Mouse (Mus musculus) c-Kit-positive CD71-positive TER-119-negative erythroid progenitor cells, embryonic 14.5 days (primary cell): ENCODE data around the gene Clcn3.

ENCODE experiments used
- DNase-seq: peaks from one replicate; pipeline ENCODE4 v3.0.0-alpha.2; 2013; ENCODE audit warnings: low read depth

Clcn3 gene

DNA sequence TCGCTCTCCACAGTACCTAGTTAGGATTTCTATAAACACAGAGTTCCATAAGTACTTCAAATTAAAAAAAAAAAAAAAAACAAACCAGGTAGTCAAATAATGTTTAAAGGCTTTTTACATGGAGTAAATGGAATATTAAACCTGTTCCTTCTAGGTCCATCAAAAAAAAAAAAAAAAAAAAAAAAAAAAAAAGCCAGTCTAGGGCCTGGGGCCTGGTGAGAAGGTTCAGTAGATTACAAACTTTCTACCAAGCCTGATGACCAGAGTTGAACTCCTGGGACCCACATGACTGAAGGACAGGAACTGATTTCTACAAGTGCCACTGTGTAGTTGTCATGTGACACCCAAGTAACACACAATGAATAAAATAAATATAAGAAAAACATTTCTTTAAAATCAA lies 31.3 kb downstream of the Clcn3 start:
- DNase-seq = no peak

DNA sequence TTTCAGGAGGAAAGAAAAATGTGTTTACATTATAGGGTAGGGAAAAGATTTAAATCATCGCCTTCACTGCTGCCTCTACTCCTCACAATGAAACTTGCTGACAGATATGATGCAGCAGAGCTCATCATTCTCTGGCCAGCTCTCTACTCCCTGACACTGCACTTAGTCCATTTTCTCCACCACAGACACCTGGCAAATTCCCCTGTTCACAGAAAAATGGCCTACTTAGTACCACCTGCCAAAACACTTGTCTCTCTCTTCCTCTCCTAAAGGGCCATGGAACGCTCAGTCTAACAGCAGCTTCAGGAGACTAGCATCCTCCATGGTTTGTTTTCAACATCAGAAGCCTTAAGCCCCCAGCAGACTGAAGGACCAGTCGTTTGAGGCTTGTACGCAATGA lies 31.8 kb downstream of the Clcn3 start:
- no peak for DNase-seq

DNA sequence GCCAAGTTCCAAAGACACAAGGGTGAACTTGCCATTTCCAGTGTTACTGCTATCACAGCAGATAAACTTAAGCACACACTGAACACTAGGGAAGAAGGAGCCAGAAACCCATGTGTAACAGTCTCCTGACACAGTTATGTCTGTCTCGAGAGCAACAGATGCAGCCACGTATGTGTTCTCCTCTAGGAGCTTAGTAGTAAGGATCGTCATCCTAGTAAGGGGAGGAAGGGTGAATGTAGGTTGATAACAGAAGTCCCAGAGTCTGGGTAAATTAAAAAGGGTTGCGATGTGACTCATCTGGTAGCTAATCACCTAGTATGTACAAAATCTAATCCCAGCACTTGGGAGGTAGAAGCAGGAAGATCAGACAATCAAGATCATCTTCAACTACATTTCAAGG lies 33.2 kb downstream of the Clcn3 start:
- peak; percentile 62 for DNase-seq

DNA sequence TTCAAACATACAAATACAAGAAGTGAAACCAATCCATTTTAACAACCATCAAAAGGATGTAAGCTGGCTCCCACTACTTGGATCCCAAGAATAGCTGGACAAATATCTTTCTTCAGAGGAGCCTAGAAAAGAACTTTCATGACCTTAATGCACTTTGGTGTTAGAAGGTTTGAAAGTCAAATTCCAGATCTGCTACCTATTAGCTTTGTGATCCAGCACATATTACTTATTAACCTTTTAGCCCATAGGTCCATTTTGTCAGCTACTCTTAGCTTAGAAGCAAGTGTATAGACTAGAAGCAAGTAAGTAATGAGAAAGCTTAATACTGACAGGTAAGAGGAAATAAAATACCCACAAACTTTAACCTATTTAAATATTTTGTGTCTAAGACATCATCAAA lies 35.6 kb downstream of the Clcn3 start:
- DNase-seq = no peak

DNA sequence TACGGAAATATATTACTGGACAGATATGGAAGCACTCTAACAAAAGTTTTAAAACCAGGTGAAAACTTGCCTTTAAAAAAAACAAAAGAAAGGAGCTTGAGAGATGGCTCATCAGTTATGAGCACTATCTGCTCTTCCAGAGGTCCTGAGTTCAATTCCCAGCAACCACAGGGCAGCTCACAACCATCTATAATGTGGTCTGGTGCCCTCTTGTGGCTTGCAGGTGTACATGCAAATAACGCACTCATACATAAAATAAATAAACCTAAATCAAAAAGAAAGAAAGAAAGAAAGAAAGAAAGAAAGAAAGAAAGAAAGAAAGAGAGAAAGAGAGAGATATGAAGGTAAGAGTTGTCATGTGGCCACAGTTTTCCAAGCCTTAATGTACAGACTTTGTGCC lies 40.2 kb downstream of the Clcn3 start:
- no peak for DNase-seq

DNA sequence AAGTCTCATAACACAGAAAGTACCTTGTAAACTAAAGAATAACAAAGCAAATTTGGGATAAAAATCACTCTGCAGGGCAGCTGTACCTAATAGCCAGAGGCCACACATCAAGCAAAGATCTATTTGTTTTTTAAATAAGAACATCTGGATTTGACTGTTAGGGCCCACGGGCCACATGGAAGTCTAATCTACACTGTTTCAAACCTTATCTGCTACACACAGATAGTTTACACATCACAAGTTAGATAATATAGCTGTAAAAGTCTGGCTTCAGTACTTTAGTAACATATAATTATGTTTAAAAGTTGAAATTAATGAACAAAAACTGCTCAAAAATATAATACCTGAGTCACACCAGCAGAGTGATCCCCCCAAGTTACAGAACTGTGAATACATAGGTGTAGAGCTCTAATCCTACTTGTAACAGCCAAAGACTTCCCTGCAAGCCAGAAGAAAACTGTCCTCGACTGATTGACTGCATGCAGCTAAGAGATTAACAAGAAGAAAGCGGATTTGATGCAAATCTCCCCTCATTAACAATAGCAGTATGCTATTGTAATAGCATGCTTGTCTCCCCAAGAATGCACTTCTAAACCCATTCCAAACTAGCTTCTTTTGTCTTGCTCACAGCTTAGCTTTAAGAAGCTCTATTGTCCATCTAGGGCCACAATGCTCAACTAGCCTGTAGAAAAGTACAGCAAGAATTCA lies 44.2 kb downstream of the Clcn3 start:
- DNase-seq = no peak

DNA sequence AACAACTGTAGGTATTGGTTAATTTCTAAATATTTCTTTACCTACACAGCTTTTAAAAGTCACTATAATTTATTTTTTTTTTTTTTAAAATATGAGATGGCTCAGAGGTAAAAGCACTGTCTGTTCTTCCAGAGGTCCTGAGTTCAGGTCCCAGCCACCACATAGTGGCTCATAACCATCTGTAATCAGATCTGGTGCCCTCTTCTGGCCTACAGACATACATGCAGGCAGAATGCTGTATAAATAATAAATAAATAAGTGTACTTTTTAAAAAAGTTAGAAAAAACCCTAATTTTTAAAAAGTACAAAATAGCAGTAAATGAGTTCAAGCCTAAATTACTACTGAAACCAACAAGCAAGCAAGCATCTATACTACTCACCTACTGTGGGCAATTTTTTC lies 49.5 kb downstream of the Clcn3 start:
- no peak for DNase-seq

DNA sequence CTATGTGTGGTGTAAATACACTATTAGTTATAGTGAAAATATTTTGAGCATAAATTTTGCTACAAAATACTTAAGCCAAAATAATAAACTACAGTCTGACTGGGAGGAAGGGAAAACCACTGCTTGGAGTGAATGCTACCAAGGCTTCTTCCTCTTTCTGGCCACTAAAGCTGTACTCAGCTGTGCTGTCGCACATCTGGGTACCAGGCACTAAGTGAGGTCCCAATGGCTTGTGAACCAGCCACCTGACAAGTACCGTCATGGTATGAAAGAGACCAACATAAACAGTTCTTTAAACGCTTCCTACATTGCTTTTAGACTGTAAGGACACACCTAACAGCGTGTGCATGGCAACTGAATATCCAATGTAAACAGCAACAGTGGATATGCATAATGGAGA lies 62.9 kb downstream of the Clcn3 start:
- no peak for DNase-seq

DNA sequence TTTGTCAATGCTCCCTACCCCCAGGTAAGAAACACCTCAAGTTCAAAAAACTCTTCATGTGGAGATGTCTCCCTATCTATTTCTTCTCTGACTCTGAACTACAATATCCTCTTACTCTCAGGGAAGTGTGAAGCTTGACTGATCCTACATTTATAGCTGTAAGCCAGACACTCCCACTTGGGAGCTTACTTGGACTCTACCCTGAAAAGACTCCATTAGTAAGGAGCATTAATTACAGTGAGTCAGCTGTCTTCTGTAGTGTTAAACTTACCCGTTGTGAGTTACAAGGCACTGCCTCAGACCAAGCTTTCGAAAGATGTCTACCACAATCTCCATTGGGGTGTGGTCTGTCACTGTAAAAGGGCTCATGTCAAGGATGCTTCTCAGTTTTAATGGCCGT lies 64.0 kb downstream of the Clcn3 start:
- DNase-seq = no peak

DNA sequence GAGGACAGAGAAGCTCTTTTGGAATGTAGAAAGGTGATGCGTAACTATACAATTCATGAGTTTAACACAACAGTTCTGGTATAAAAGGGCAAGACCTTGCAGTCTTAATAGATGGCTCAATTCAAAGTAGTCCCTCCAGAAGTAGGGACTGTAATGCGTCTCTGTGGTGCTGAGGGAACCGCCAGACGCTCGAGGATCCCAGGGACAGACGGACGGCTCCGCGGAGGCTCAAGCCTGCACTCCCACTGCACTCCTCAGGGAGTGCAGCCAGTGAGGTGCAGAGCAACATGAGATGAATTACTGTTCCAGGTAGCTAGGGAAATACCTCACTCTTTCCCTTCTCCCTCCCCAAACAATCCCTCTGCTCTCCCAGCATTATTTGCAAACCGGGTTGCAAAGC lies 70.5 kb downstream of the Clcn3 start:
- DNase-seq = no peak

DNA sequence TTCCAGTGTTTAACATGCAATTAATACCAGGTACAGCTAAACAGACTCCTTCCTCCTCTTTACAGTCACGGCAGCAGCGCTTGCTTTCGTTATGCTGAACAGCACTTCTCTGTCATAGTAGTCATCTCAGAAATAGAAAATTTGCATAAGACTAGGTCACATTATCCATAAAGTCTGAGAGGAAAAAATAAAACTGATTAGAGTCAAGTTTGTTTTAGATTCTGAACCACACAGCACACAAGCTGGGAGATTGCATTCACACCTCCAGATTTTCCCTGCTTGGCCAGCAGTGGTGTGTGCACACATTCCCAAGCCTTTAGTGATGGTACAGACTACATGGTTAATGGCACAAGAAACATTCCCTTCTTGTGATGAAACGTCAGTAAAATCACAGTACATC lies 71.0 kb downstream of the Clcn3 start:
- no peak for DNase-seq

DNA sequence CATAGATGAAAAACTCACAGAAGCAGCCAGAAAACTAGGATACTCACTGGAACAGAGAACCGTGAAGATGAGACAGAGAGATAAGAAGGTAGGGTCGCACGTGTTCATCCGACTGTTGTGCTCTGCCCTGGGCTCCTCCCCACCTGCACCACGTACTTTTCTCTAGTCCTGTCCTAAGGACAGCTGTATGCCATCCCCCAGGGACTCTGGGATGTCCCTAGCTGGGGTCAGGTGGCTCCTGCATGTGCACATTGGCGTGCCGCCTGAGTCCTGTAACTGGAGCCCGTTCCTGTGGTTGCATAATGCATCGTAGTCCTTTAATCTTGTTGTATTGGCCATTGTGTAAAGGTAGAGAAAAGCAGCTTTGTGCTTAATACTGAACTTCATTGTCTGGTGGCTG lies 83.0 kb downstream of the Clcn3 start:
- DNase-seq = no peak

DNA sequence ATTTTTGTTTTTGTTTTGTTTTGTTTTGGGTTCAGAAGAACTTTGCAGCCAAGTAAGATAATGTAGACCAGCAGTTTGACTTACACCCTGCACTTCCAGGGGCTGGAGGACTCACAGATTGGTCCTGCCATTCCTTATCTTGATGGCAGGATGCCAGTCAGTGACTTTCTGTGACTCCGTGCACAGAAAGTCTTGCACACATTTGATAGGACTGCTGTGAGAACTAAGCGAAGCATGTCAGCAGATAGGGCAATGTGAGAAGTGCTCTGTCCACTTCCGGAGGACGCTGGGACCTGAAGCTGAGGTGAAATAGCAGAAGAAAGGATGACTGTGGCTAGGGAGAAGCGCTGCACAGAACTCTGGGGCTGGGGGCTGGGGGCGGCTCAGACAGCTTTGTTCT lies 87.2 kb downstream of the Clcn3 start:
- DNase-seq = peak; percentile 65

DNA sequence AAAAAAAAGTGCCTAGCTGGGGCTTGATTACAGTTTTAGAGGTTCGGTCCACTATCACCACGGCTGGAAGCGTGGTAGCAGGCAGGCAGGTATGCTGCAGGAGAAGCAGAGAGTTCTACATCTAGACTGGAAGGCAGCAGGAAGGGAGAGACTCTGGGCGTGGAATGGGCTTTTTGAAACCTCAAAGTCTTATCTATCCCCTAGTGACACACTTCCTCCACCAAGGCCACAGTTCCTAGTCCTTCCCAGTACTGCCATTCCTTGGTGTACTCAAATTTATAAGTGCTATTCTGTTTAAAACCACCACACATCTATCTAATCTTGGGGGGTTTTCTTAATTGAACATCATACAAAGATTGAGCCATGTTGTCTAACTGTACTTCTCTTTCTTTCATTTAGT lies 91.3 kb downstream of the Clcn3 start:
- DNase-seq = no peak

DNA sequence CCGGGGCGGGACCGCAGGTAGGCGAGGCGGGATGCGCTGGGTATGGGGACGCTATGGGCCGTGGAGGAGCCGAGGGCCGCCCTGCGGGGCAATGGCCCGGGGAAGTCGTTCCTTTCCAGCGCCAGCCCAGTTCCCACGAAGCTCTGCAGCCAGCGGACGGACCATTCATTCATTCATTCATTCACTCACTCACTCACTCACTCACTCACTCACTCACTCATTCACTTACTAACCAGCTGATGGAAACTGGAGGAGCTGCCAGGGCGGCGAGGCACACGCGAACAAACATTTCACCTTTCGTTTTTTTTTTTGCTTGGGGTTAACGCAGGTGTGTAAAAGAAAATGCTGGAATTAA lies 92.6 kb downstream of the Clcn3 start:
- DNase-seq = no peak

DNA sequence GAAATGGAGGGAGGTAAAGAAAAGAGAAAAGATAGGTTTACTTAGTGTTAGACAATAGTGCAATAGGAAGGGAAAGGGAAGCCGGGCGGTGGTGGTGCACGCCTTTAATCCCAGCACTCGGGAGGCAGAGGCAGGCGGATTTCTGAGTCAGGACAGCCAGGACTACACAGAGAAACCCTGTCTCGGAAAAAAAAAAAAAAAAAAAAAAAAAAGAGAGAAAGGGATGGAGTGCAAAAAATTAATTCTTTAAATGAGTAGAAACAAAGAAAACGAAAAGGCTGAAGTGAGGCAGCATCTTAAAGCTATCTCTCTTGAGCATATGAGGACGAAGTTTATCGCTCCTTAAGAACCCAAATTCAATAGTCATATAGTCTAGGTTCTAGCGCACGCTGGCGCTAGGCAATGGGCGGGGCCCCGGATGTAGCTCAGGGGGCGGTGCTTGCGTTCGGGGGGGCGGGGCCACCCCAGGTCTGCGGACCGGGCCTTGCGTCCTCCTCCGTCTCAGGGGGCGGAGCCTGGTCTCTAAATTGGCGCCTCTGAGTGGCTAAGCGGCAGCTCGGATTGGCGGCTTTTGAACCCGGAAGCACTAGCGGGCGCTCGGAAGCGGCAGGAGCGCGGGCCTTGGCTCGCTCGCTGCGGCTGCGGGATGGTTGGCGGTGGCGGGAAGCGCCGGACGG lies 93.1 kb downstream of the Clcn3 start, which contains the start of gene Hpf1:
TSS of gene Hpf1 (plus strand) at position 576 of the 677 bp plus-strand sequence.
- peak; percentile 99 for DNase-seq

DNA sequence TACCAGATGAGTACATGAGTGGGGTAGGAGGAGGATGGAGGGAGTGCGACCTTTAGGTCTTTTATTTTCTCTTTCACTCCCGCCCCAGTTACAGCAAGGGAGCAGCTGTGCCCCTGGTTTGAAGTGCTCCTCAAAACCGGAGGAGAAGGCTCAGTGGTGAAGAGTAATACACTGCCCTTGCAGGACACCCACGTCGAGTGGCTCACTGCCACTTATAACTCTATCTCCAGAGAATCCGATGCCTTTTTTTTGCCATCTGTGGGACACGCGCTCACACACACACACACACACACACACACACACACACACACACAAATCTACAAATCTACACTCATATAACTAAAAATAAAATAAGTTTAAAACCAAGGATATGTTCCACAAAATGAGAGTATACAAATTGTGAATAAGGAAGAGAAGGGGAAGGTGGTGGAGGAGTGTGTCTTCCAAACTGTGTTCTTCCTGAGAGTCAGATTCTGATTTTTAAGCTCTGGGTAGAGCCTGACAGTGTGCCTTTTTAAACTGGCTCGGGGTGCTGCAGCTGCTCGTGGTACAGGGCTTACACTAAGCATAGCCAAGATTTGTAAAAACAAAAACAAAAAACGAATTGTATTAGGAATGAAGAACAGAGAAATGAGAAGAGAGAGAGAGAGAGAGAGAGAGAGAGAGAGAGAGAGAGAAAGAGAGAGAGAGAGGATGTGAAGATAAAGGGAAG lies 93.8 kb downstream of the Clcn3 start:
- DNase-seq = no peak

DNA sequence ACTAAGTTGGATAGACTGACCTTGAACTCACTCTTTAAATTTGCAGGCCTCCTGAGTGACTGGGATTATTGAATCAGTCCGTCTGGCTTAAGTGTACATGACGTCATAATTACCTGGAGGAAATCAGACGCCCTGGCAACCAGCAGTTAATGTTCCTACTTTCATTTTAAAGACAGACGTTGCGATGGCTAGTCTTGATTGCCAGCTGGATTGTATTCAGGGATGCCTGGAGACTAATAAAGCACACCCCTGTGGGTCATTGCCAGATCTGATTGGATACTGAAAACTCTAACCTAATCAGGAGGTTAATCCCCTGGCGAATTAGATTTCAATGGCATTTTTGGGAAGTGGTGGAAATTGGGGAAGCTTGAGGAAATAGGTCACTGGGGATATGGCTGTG lies 96.4 kb downstream of the Clcn3 start:
- no peak for DNase-seq

DNA sequence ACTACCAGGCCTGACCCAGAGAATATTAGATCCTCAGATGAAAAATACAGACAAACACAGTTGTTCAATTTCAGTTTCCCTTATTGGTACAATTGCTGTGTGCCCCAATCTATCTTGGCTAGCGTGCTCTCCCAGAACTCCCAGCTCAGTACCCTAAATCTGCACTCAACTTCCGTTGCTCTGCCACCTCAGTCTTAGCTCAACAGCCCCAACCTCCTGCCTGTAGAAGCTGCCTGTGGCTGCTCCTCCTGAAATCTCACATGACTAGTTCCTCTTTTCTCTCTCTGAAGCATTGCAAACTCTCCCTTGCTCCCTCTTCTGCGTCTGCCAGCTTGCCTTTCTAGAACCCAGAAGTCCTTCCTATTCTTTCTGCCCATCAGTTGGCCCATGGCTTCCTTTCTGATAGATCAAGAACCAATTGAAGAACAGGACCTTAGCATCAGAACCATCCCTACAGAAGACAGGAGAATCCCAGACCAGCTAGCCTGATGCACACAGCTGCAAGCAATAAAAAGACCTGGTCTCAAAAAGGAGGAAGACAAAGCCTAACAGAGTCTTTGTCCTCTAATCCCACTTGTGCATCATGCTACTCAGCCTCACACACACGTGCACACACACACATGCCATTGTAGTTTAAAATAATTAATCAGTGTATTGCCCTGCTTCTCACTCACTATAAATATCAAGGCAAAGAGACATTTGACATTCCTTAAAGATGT lies 99.5 kb downstream of the Clcn3 start:
- no peak for DNase-seq

DNA sequence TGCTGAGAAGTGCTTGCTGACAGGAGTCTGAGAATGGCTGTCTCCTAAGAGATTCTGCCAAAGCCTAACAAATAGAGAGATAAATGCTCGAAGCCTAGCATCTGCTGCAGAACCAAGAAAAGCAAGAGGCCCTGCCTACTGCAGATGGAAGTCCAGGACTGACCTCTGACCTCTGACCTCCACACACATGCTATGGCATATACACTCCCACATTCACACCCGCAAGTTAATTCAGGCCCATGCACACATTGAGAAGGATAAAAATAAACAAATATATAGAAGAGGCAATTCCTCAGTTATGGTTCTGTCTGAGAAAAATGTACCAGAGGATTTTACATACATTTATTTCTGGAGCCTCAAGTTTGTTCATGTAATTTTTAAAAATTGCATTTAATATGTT lies 104.5 kb downstream of the Clcn3 start:
- no peak for DNase-seq

DNA sequence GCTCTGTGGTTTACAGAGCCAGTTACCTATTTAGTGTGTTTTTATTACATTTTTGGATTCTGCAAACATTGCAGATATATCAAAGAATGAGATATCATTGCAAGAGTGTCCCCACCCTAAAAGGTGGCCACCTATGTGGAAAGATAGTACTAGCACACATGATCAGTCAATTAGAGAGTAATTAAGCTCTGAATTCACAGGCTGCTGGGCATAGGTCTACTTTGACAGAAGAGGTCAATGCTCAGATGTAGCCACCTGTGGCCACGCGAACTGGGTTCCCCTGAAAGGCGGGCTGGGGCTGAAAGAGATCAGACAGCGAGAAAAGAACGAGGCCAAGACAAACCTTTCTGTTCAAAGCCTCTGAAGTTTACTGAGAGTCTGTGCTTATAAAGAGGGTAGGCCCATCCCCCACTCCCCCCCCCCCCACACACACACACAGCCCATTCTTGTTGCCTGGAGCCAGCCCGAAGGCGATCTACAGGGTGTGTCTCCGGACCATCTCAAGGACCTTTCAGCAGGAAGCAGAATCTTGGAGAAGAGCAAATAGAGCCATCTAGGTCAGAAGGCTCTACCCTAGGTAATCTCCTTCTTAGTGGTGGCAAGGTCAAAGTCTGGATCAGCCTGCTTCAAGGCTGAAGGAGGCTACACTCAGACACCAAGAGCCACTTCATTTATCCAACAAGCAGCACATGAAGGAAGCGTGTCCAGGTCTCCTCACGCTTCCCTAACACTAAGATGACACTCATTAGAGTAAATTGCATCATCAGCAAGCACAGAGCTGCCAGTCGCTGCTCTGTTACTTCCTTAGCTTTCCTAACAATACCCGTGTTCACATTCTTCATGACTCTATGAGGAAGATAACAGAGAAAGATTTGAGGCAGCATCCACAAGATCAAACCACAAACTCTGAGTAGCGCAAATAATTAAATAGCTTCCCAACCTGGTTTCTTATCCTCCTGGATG lies 112.6 kb downstream of the Clcn3 start:
- no peak for DNase-seq

DNA sequence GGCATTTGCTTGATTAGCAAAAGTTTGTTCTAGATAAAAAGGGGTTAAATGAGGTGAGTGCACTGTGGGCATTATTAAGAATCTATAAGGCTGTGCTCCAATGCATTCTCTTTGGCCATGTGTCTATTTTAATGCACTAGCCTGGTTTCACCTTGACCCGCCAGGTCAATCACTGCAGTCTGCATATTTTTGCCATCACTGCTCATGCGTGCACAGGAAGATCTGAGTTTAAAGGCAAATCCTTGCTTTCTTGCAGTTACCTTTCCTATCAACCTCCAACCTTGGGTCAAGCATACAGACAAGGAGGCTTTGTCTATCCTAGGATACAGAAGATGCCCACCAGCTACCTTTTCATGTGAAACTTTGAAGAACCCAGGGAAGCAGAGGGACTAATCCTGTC lies 113.3 kb downstream of the Clcn3 start:
- DNase-seq = no peak
